Mouse (Mus musculus) ovary, postnatal 36 days (tissue): ENCODE results near the gene Zcchc12.

Source experiments
- DNase-seq: peaks from one replicate; pipeline ENCODE4 v3.0.0; 2022; ENCODE audit warnings: low spot score, mixed read lengths

Gene Zcchc12

GRCm38 (mm10) chrX:36195736-36196525 is at the start of gene Zcchc12:
TSS of gene Zcchc12 (plus strand) at chrX:36195904.
- DNase-seq, result peak; percentile 10

GRCm38 (mm10) chrX:36146746-36147145 is 49.0 kb upstream of the Zcchc12 start:
- no peak for DNase-seq

GRCm38 (mm10) chrX:36150100-36150499 is 45.6 kb upstream of the Zcchc12 start:
- DNase-seq, result no peak

- DNase-seq, result no peak
Observed at GRCm38 (mm10) chrX:36156677-36157076, 39.0 kb upstream of the Zcchc12 start.

- DNase-seq, result no peak
Observed at GRCm38 (mm10) chrX:36161567-36161966, 34.1 kb upstream of the Zcchc12 start.

- peak; percentile 39 for DNase-seq
Observed at GRCm38 (mm10) chrX:36183625-36184024, 12.1 kb upstream of the Zcchc12 start.

GRCm38 (mm10) chrX:36186036-36186435 is 9.7 kb upstream of the Zcchc12 start:
- no peak for DNase-seq

GRCm38 (mm10) chrX:36186443-36186842 is 9.3 kb upstream of the Zcchc12 start:
- DNase-seq, result no peak

GRCm38 (mm10) chrX:36193951-36194350 is 1.8 kb upstream of the Zcchc12 start:
- DNase-seq, result no peak

GRCm38 (mm10) chrX:36209554-36209953 is 13.8 kb downstream of the Zcchc12 start:
- DNase-seq, result no peak

GRCm38 (mm10) chrX:36211216-36211615 is 15.5 kb downstream of the Zcchc12 start:
- DNase-seq, result no peak

GRCm38 (mm10) chrX:36221366-36221765 is 25.7 kb downstream of the Zcchc12 start:
- DNase-seq, result no peak

GRCm38 (mm10) chrX:36225777-36226176 is 30.1 kb downstream of the Zcchc12 start:
- DNase-seq, result peak; percentile 71

- peak; percentile 36 for DNase-seq
Observed at GRCm38 (mm10) chrX:36226577-36226976, 30.9 kb downstream of the Zcchc12 start.

GRCm38 (mm10) chrX:36228861-36229260 is 33.2 kb downstream of the Zcchc12 start:
- peak; percentile 9 for DNase-seq

GRCm38 (mm10) chrX:36229273-36229672 is 33.6 kb downstream of the Zcchc12 start:
- no peak for DNase-seq

GRCm38 (mm10) chrX:36235652-36236051 is 39.9 kb downstream of the Zcchc12 start:
- no peak for DNase-seq
